Mouse (Mus musculus) midbrain, embryonic 16.5 days (tissue): ENCODE results near the gene Ang. TPM values are rescaled to one million over a fixed set of nuclear protein-coding genes. Genes with fewer than 3 reads are reported as not detected.

Experiments used
- ATAC-seq: fragments of 200-750 bp; cut with Nextera tagmentation; 2 replicates; pipeline ENCODE4 v1.8.0; 2017; ENCODE audit warnings: moderate TSS enrichment
- H3K27ac ChIP-seq: fragments of 300-500 bp; sonication (generic); 2 replicates; pipeline ENCODE4 v1.5.1; 2014; ENCODE audit warnings: mild to moderate bottlenecking, low read length, mixed read lengths
- H3K27me3 ChIP-seq: fragments of 300-500 bp; sonication (generic); 2 replicates; pipeline ENCODE4 v1.6.1; 2014; ENCODE audit warnings: low read depth, low read length, mixed read lengths; ENCODE audit not compliant: control insufficient read depth, insufficient read depth
- H3K36me3 ChIP-seq: fragments of 300-500 bp; sonication (generic); 2 replicates; pipeline ENCODE4 v1.6.1; 2014; ENCODE audit warnings: mild to moderate bottlenecking, low read length, moderate library complexity, mixed read lengths; ENCODE audit not compliant: control insufficient read depth, insufficient read depth
- H3K4me1 ChIP-seq: fragments of 300-500 bp; sonication (generic); 2 replicates; pipeline ENCODE4 v1.6.1; 2014; ENCODE audit warnings: mild to moderate bottlenecking, low read length, mixed read lengths; ENCODE audit not compliant: control insufficient read depth, insufficient read depth
- H3K4me2 ChIP-seq: fragments of 300-500 bp; sonication (generic); 2 replicates; pipeline ENCODE4 v1.6.1; 2014; ENCODE audit warnings: mild to moderate bottlenecking, low read length, mixed read lengths
- H3K4me3 ChIP-seq: fragments of 300-500 bp; sonication (generic); 2 replicates; pipeline ENCODE4 v1.5.1; 2014; ENCODE audit warnings: low read depth, mild to moderate bottlenecking, low read length, moderate library complexity, mixed read lengths
- H3K9ac ChIP-seq: fragments of 300-500 bp; sonication (generic); 2 replicates; pipeline ENCODE4 v1.6.1; 2014; ENCODE audit warnings: low read depth, low read length, mixed read lengths
- H3K9me3 ChIP-seq: fragments of 300-500 bp; sonication (generic); replicated peaks from 2 replicates; pipeline ENCODE4 v1.6.1; 2014; ENCODE audit warnings: mild to moderate bottlenecking, low read length, mixed read lengths; ENCODE audit not compliant: control insufficient read depth, poor library complexity, severe bottlenecking
- WGBS: fragments of 180-500 bp; shearing (Covaris S2); extraction: QIAGEN DNeasy Blood & Tissue Kit; methylation state at CpG from one replicate; pipeline ENCODE4 v1.1.7; 2014; 5-methylcytosine and 5-hydroxymethylcytosine counted together
- polyA plus RNA-seq: library from polyadenylated mRNA; unstranded; fragments of >200 nt; fragmentation: Nextera tagmentation; extraction: Ambion mirVana; gene quantifications from 2 replicates; pipeline ENCODE4 v1.2.1, GENCODE M21; 2015

The Ang gene
- polyA plus RNA-seq, 1 experiment from 2014 or later: 3.2 TPM

- Histone ChIP-seq H3K9ac (no peak within 1 kb of the TSS), H3K4me1 (no peaks in the 10 kb centered on the region), H3K4me2 (no peak within 1 kb of the TSS), H3K4me3 (no peak within 1 kb of the TSS), H3K27ac (no peak within 1 kb of the TSS), H3K36me3 (no peaks in the 10 kb centered on the region), H3K27me3 (no peaks in the 10 kb centered on the region), H3K9me3 (no peaks in the 10 kb centered on the region)
- no peak for ATAC-seq
- WGBS: 46% methylated on average over 2 of the region's 2 CpGs
Measured at GRCm38 (mm10) chr14:51146685-51147084, 55.7 kb downstream of the Ang start, which contains the start of gene Rnase1. Gene Rnase1 (minus strand): TSS chr14:51146785.

- Histone ChIP-seq H3K27me3 (no peaks in the 10 kb centered on the region), H3K4me1 (no peaks in the 10 kb centered on the region), H3K4me3 (no peak overlapping the region), H3K27ac (no peak overlapping the region), H3K9ac (no peak overlapping the region), H3K36me3 (no peaks in the 10 kb centered on the region), H3K4me2 (no peak overlapping the region), H3K9me3 (no peaks in the 10 kb centered on the region)
- WGBS: 74% methylated on average over 3 of the region's 3 CpGs
- ATAC-seq: no peak
Measured at GRCm38 (mm10) chr14:51148006-51148405, 57.1 kb downstream of the Ang start.

GRCm38 (mm10) chr14:51149164-51149563 is 58.2 kb downstream of the Ang start:
- Histone ChIP-seq H3K27ac (no peak overlapping the region), H3K4me3 (no peak overlapping the region), H3K9ac (no peak overlapping the region), H3K4me2 (no peak overlapping the region), H3K27me3 (no peaks in the 10 kb centered on the region), H3K9me3 (no peaks in the 10 kb centered on the region), H3K4me1 (no peaks in the 10 kb centered on the region), H3K36me3 (no peaks in the 10 kb centered on the region)
- no peak for ATAC-seq
- WGBS: 79% methylated on average over 5 of the region's 5 CpGs

GRCm38 (mm10) chr14:51150206-51150831 is 59.4 kb downstream of the Ang start:
- ATAC-seq: no peak
- Histone ChIP-seq H3K27me3 (no peaks in the 10 kb centered on the region), H3K9me3 (no peaks in the 10 kb centered on the region), H3K4me3 (no peak overlapping the region), H3K9ac (no peak overlapping the region), H3K4me2 (no peak overlapping the region), H3K27ac (no peak overlapping the region), H3K36me3 (no peaks in the 10 kb centered on the region), H3K4me1 (no peaks in the 10 kb centered on the region)
- WGBS: 96% methylated on average over 3 of the region's 3 CpGs

Other genes starting within 250 kb of the Ang start
- 1.6 and 2.9 TPM in 2 replicates for gene Tep1, start 220.6 kb upstream of the Ang start, polyA plus RNA-seq
- 2.4 and 2.8 TPM in 2 replicates for gene Klhl33, start 193.6 kb upstream of the Ang start, polyA plus RNA-seq
- 113 and 117 TPM in 2 replicates for gene Osgep, start 166.3 kb upstream of the Ang start, polyA plus RNA-seq
- gene Apex1, start 166.2 kb upstream of the Ang start, polyA plus RNA-seq: 173 and 193 TPM in 2 replicates
- 95.0 and 99.5 TPM in 2 replicates for gene Pip4p1, start 160.3 kb upstream of the Ang start, polyA plus RNA-seq
- gene Pnp, start 160.1 kb upstream of the Ang start, polyA plus RNA-seq: 20.8 and 22.8 TPM in 2 replicates
- not detected in 2 replicates for gene Gm49342, start 146.6 kb upstream of the Ang start, polyA plus RNA-seq
- 1.1 and 1.3 TPM in 2 replicates for gene Pnp2, start 135.2 kb upstream of the Ang start, polyA plus RNA-seq
- not detected in 2 replicates for gene Rnase10, start 83.4 kb upstream of the Ang start, polyA plus RNA-seq
- gene Rnase9, start 49.3 kb upstream of the Ang start, polyA plus RNA-seq: not detected in 2 replicates
- not detected in 2 replicates for gene Rnase11, start 41.0 kb upstream of the Ang start, polyA plus RNA-seq
- gene Rnase12, start 33.5 kb upstream of the Ang start, polyA plus RNA-seq: not detected in 2 replicates
- gene Olfr750, start 16.7 kb upstream of the Ang start, polyA plus RNA-seq: 0.07 TPM in 1 of 2 replicates, not detected in the other
- 13.6 and 15.2 TPM in 2 replicates for gene Rnase4, start 73 bp upstream of the Ang start, polyA plus RNA-seq
- not detected in 2 replicates for gene Eddm3b, start 23.3 kb downstream of the Ang start, polyA plus RNA-seq
- gene Rnase6, start 32.8 kb downstream of the Ang start, polyA plus RNA-seq: 0.77 and 0.91 TPM in 2 replicates
- 0.57 TPM in 1 of 2 replicates, not detected in the other for gene Rnase1, start 55.6 kb downstream of the Ang start, polyA plus RNA-seq
- not detected in 2 replicates for gene Rnase2b, start 71.1 kb downstream of the Ang start, polyA plus RNA-seq
- not detected in 2 replicates for gene Ang2, start 108.0 kb downstream of the Ang start, polyA plus RNA-seq
- not detected in 2 replicates for gene Ear14, start 112.2 kb downstream of the Ang start, polyA plus RNA-seq
- gene Rnase2a, start 165.0 kb downstream of the Ang start, polyA plus RNA-seq: not detected in 2 replicates